Mouse (Mus musculus) thymus, postnatal 36 days (tissue): ENCODE results near the gene Tcf7l1.

Experiments used
- DNase-seq, 2 experiments: peaks; one replicate each; pipeline ENCODE4 v3.0.0; 2022; ENCODE audit warnings: mixed read lengths in 2 of 2

Tcf7l1 gene

DNA sequence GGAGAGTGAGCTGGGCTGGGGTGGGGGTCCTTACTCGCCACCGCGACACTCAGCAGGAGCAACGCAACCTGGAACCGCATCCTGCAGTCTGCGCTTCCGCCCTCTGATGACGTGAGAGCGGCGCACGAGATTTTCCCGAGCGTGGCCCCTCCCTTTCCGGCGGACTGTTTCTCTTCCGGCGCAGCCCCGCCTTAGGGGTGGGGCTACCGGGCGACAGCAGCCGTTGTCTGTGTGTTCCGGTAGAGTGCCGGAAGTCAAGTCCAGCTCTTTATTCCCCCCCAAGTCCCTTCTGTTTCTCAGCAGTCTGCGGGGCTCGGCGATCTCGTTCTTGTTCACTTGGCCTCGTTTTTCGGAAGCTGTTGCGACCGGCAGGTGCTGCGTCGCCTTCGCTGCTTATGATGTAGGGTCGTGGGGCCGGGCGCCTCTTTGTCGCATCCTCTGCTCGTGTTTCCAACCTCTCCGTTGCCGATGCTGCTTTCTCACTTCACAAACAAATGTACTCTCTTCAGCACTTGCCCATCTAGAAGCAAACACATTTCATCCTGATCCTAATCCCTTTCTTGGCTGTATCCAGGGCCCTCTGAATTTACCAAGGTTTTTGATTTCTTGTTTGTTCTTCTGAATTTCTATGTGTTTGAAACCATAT lies 172.3 kb downstream of the Tcf7l1 start, which contains the start of gene Tgoln1:
Gene Tgoln1, minus strand, starts transcription at position 358 of the 646 bp plus-strand sequence.
- DNase-seq, result peak; percentile 96 to 97

DNA sequence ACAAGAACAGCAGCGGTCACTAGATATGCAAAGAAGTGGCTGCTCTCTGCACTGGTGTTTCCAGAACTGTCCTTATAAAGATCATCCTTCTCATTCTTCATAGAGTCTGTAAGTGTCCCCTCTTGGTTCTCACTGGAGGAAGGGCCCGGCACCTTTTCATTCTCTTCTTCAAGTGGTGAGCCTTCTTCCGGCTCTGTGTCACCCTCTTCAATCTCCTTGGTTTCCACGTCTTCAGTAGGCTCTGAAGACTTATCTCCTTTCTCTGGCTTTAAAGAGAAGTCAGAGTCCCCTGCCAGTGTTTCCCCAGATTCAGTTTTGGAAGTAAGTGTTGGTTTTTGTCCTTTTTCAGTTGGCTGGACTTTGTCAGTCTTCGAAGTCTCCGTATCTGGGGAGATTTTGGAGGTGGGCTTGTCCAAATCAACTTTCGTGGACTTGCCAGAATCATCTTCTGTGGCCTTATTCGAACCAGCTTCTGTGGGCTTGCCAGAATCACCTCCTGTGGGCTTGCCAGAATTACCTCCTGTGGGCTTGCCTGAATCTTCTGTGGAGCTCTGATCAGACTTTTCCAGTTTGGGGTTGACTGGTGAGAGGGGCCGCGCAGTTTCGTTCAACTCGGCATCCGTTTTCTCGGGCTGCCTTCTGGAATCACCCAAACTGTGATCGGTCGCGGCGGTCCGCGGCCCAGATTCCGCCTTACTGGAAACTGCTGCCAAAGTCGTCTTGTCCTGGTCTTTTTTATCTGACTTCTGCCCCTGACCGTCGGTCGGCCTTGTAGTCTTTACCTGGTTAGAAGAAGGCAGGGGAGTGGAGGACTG lies 173.3 kb downstream of the Tcf7l1 start:
- peak; percentile 30 to 37 for DNase-seq

DNA sequence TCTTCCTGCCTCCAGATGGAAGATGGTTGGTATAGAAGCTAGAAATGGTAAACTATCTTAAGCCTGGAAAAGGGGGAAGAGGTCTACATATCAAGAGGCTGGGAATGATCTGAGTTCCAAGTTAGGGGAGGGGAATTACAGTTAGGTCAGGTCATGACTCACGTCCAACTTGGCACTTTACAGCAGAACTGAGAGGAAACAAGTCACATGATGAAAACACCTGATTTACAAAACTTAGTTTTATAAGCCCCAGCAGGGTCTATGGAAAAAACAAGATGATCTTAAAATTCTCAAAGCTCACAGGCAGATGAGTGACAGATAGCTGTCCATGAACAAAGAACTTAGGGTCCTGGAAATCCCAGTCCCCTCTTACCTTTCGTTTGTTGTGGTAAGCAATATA lies 173.9 kb downstream of the Tcf7l1 start:
- DNase-seq, result no peak

DNA sequence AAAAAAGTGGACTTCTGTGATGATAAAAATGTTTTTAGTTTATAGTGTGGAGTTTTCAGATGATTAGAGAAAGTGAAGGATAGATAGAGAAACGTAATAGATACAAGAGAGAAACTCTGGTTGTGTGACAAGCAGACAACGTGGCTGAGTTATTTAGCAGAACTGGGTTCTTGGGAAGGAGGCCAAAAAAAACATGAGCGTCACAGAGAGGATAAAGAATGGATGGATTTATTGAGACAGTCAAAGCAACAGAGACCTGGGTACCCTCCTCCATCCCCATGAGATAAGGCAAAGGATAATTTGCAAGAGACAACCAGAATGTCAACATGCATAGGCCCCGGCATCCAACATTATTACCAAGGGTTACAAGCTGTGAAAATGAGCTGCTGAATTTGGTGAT lies 178.8 kb downstream of the Tcf7l1 start:
- DNase-seq, result no peak

DNA sequence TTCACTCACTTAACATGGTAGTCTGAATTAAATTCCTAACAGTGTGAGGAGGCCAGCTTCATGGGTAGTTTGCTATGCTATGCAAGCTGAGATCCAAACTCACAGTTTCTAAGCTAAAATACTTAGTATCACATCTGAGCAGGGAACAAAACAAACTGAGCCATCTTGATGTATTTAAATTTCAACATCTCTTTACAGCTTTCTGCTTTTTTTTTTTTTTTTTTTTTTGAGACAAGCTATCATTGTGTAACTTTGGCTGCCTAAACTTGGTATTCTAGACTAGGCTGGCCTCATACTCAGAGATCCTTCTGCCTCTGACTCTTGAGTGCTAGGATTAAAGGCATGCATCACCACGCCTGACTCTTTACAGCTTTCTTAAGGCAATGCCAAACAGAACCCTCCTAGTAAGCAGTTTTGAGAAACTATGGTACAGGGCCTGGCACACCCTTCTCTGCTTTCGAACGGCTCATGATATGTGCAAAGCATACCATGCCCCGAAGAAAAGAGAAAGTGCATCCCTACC lies 180.3 kb downstream of the Tcf7l1 start:
- DNase-seq, result no peak

DNA sequence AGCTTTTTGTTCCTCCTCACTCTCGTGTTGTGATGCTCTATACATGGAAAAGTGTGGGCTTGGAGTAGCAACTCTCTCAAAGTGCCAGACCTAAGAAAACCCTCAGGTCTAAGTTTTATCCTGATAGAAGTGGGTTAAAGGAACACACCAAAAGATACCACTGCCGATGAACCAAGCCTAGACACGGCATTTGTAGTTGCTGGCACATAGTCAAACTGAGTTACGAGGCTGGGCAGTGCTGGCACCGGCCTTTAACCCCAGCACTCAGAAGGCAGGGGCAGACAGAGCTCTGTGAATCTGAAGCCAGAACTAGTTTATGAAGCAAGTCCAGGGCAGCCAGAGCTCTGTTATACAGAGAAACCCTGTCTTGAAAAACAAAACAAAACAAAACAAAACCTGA lies 181.4 kb downstream of the Tcf7l1 start:
- no peak for DNase-seq

DNA sequence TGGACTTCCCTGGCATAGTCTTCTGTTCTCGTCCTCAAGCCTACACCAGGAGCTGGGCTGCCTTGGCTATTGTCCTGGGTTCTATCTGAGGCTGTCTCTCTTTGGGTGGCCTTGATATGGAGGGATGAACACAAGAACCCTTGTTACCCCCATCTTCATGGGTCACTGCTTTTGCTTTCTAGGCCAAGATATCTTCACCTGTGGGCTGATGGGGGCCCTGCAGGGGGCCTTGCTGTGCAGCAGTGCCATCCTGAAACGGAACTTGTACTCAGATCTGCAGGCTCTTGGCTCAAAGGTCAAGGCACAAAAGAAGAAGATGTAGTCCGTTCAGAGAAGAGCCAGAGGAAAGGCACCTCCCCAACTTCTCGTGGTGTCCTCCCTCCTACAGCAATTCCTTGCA lies 182.0 kb downstream of the Tcf7l1 start:
- no peak for DNase-seq

DNA sequence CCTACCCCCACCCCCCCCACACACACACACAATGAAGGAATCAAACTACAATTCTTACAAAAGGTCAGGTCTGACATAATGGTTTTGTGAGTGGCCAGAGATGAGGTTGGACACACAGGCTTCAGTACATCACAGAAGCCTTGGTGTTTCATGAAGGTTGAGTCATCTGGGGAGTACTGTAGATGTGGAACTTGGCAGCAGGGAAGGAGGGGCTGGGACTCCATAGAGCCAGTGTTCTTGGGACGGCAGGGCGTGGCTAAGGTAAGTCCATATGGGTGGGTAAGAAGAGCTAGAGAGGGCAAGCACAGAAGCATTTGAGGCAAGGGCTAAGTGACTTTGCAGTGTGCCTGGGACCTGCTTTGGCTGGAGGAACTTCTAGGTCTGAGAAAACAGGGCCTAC lies 185.0 kb downstream of the Tcf7l1 start:
- no peak for DNase-seq

DNA sequence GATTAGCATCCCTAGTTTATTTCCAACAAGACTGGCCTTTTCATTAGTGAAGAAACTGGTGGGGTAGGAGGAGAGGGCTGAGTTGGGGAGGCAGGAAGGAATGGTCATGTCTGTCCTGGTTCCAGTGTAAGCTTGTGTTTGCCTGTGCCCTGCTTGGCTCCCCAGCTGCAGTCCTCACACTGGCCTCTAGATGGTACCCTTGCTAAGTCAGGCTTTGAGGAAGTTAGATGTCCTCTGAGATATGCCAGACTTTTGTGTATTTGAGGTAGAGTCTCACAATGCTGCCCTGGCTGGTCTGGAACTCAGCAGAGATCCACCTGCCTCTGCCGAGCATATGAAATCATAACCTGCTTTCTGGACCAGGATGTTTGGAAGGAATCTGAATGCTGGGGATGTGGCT lies 187.3 kb downstream of the Tcf7l1 start:
- peak; percentile 81 to 85 for DNase-seq

DNA sequence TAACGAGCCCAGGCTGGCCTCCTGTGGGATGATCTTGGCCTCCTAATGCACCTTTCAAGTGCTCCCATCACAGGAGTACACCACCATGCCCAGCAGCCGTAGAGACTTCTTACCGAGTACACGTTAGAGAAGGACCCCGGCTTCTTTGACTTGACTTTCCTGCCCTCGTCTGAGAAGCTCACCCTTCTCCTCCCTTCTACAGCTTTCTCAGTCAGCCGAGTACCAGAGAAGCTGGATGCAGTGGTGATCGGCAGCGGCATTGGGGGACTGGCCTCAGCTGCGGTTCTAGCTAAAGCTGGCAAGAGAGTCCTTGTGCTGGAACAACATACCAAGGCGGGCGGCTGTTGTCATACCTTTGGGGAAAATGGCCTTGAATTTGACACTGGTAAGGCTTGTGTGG lies 188.3 kb downstream of the Tcf7l1 start:
- DNase-seq, result no peak

DNA sequence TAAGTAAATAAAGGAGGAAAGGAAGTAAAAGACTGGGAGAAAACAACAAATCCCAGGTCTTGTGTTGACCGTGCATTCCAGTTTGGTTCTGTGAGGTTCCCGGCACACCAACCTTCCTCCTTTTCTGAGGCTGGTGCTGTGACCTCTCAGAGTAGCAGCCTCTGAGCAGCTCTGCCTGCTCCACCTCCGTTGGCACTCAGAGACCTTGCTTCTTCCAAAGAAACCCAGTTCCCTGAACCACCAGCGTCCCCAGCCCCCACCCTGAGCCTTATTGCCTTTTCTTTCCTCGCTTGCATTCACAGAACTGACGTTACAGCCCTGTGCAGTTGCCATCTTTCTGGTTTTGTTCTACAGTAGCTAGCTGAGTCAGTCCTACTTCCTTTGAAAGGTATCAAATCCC lies 188.8 kb downstream of the Tcf7l1 start:
- DNase-seq, result no peak

DNA sequence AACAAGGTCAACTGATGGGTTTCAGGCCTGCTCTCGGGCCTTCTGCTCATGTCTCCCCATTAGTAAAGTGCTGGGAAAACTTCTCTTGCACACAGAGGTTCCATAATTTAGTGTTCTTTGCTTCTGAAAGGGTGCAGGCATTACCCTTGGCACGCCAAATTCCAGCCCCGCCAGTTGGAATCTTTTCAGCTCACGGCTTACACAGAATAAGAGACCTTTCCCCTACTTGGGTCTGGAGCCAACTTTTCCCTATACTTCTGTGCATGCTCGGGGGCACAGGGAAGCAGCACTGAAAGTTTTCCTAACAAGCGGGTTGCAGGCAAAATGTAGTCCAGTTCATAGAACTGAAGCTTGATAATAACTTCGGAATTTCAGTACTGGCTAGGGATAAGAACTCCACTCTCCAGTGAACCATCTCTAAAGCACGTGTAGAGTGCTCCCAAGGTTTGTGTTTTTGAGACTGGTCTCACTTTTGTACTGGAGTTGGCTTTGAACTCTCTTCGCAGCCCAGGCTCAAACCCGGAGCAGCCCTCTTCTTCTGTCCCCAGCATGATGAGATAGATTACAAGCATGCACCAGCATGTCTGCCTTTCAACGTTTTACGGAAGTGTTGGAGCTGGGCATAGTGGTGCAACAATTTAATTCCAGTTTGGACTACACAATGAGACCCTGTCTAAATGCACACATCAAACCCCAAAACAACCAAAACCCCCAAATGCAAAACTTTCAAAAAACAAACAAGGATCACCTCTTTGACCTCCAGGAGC lies 190.1 kb downstream of the Tcf7l1 start:
- DNase-seq, result no peak

DNA sequence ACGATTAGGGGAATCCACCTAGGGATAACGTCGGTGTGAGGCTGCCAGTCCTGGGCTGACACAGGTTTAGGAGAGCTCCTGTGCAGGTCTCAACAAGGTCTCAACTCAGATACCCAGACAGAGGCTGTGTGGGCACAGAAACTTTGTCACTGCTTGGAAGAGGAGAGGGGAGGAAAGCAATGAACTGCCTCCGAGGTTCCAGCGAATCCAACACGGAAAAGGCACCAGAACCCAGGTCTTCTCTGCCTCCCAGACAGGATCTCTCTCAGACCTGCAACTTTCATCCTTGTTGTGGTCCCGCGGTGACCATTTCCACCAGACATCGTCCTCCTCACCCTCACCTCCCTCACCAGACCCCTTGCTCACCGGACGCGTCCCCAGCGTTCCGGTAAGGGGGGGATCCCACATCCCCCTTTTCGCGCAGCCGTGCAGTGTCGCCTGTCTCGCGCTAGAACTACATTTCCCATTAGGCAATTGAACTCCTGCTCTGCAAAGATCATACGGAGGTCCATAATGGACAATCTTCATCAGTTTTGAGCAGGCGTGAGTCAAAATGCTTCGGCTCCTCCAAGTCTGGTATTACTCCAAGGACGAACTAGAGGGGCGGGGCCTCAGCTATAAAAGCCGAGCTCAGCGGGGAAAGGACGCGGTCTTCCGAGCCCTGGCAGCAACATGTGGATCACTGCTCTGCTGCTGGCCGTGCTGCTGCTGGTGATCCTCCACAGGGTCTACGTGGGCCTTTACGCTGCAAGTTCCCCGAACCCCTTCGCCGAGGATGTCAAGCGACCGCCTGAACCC lies 190.9 kb downstream of the Tcf7l1 start, which contains the start of the genes Elmod3 and Retsat:
Gene Elmod3, minus strand, starts transcription at position 458 of the 798 bp plus-strand sequence.
Gene Retsat, plus strand, starts transcription at position 520 of the 798 bp plus-strand sequence.
- DNase-seq, result peak; percentile 80 to 87

DNA sequence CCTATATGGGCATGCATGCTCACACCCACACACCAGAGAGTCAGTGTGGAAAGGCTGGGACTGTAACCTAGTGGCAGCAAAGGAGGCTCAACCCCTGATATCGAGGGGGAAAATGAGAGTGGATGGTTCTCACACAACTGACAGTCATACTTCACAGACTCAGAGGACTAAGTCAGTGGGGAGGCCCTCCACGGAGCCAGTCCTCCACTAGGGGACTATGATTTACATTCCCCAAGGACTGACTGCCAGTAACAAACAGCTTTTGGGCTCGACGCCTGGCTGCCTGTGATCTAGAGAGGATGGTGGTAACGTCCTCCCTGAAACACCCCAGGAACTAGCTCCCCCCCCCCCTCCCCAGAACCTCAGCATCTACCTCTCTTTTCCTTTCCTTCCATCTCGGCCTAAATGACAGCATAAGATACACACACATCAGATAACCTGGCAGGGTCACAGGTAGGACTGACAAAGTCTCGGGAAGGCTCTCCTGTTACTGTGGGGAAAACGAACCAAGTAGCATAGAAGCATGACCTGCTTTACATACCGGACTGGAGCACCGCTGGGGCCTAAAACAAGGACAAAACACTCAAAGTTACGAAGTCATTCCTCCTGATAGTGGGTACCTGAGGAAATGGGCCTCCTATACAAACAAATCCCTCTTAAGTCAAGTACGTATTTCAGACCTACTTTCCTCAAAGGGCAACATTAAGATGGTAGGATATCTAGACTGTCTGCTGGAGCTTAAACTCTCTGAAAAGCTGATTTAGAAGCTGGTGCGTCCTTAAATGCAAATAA lies 191.8 kb downstream of the Tcf7l1 start:
- no peak for DNase-seq

DNA sequence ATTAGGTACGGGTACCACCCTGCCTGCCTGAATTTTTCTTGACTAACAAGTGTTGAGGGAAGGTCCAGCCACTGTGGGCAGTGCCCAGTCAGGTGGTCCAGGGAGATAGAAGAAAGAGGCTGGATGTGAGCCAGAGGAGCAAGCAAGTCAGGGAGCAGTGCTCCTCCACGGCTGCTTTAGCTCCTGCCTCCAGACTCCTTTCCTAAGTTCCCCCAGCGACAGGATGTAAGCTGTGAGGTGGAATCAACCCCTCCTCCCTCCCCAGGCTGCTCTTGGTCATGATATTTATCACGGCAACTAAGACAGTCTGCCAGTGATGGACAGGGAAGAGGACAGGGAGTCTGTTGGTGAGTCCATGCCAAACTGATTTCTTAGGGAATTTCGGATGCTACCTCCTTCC lies 195.1 kb downstream of the Tcf7l1 start:
- DNase-seq, result no peak

DNA sequence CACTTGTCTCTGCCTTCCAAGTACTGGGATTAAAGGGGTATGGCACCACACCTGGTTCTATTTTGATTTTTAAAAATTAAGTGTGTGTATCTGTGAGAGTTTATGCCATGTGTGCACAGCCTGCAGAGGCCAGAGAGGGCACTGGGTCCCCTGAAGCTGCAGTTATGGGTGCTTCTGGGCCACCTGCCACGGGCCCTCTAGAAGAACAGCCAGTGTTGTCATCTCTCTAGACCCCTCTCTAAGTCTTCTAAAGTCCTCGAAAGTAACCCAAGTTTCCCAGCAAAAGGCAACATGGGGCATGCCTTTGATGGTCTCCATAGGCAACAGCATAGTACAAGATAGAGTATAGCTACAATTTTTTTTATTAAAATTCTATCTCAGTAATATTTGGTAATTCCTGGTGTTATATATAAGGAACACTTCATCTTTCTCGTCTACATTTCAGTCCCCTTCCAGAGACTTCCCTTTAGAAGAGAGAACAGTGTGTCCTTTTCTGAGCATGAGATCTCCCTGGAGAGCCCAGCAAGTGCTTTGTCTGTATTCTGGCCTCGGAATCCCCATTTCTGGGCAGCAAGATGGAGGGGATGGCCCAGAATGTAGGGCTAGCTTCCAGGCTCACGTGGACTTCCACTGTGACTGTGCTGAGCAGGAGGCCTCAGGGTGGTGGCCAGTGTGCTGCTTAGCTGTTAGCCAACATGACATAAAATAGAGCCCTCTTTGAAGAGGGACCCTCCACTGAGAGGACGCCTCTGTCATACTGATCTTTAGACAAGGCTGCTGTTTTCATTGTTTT lies 195.8 kb downstream of the Tcf7l1 start:
- no peak for DNase-seq

DNA sequence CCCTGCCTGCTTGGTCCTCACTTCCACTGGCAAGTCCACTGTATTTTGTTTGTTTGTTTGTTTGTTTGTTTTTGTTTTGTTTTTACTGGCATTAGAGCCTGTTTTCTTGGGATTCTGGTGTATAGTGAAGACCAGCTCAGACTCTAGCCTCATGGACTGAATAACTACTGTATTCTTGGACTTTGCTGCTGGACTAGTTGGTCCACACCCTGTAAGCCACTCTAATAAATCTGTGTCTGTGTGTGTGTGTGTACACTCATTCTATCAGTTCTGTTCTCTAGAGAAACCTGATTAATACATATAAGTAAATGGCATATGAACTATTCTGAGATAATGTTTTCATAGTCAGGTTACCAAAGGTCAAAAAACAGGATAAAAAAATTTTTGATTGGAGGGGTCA lies 198.9 kb downstream of the Tcf7l1 start:
- DNase-seq, result no peak

DNA sequence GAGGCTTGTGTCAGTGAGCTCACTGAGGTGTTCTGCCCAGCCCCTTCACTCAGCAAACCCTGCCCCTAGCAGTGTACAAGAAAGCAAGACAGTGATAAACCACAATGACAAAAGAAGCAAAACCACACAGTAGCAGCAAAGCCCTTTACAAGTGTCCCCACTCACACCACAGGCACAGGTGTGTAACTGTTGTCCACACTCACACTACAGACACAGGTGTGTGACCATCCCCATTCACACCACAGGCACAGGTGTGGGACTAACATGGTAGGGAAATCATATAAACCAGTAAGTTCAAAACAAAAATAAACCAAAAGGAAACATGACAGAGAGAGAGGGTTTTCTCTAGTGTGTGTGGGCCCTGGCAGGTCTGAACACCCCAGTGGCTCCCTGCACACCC lies 200.7 kb downstream of the Tcf7l1 start:
- DNase-seq, result no peak

DNA sequence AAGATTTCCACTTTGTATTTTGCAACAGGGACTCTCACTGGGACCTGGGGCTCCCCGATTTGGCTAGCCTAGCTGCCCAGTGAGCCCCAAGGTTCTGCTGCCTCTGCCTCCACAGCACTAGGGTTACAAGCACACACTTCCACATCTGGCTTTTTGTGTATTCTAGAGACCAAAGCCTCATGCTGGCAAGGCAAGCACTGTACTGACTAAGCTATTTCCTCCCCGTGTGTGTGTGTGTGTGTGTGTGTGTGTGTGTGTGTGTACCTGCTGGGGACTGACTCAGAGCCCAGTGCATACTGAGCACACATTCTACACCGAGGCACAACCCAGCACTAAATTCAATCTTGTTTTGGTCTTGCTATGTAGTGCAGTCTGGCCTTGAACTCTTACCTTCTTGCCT lies 202.4 kb downstream of the Tcf7l1 start:
- DNase-seq, result no peak

DNA sequence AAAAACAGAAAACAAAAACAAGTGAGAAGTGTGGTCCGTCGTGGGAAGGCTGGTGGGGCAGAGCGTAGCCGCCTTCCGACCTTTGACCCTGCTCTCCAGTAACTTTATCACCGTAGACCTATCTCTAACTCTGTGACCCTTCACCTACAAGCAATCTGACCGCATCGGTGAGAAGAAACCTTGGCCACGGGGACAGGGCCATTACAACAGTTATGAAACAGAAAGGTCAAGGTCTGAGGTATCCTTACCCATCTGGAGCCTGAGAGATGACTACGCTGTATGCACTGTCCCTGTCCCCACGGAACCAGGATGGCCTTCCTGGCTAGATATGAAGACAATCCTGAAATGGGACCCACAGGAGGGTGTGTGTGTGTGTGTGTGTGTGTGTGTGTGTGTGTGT lies 204.9 kb downstream of the Tcf7l1 start:
- no peak for DNase-seq
